Mouse (Mus musculus) kidney, adult 2 months (tissue): Measurements from ENCODE around the gene Psen2.

Source experiments
- CTCF ChIP-seq: fragments of 200-500 bp; conservative IDR thresholded peaks from 2 replicates; pipeline ENCODE4 v1.5.1; 2011; ENCODE audit warnings: low read depth, mild to moderate bottlenecking, control low read depth, low read length, moderate library complexity, mixed read lengths; ENCODE audit not compliant: insufficient read depth, insufficient read length
- POLR2A ChIP-seq: fragments of 200-500 bp; IDR thresholded peaks from one replicate; pipeline ENCODE4 v1.6.1; 2011; ENCODE audit warnings: low read depth, low read length, control low read depth

- TF ChIP-seq CTCF (no peak), POLR2A (no peak)
Observed at GRCm38 (mm10) chr1:180196508-180196907, 66.7 kb downstream of the Psen2 start.
